Mouse (Mus musculus) intestine, embryonic 15.5 days (tissue): ENCODE measurements at regions not wholly inside any gene's neighbourhood (a gene's known extent, or its start where the extent isn't known, plus 50 kb on each side); places are given as distances from the start of the nearest gene placed in this dataset.
A peak's percentile ranks its signal among the peaks of the same experiment; 100 is the strongest.

ENCODE experiments used
- ATAC-seq: fragments of 200-750 bp; cut with Nextera tagmentation; 2 replicates; pipeline ENCODE4 v1.8.0; 2017; ENCODE audit warnings: moderate TSS enrichment, moderate library complexity
- H3K27ac ChIP-seq: fragments of 300-500 bp; sonication (generic); 2 replicates; pipeline ENCODE4 v1.5.1; 2015; ENCODE audit warnings: mild to moderate bottlenecking, inconsistent platforms
- H3K27me3 ChIP-seq: fragments of 300-500 bp; sonication (generic); replicated peaks from 2 replicates; pipeline ENCODE4 v1.6.1; 2015; ENCODE audit warnings: inconsistent platforms
- H3K36me3 ChIP-seq: fragments of 300-500 bp; sonication (generic); 2 replicates; pipeline ENCODE4 v1.6.1; 2015; ENCODE audit warnings: inconsistent platforms
- H3K4me1 ChIP-seq: fragments of 300-500 bp; sonication (generic); replicated peaks from 2 replicates; pipeline ENCODE4 v1.6.1; 2015; ENCODE audit warnings: inconsistent platforms
- H3K4me2 ChIP-seq: fragments of 300-500 bp; sonication (generic); replicated peaks from 2 replicates; pipeline ENCODE4 v1.6.1; 2015; ENCODE audit warnings: mild to moderate bottlenecking, inconsistent platforms
- H3K4me3 ChIP-seq: fragments of 300-500 bp; sonication (generic); replicated peaks from 2 replicates; pipeline ENCODE4 v1.5.1; 2015; ENCODE audit warnings: inconsistent platforms
- H3K9ac ChIP-seq: fragments of 300-500 bp; sonication (generic); 2 replicates; pipeline ENCODE4 v1.6.1; 2015; ENCODE audit warnings: inconsistent platforms
- H3K9me3 ChIP-seq: fragments of 300-500 bp; sonication (generic); 2 replicates; pipeline ENCODE4 v1.6.1; 2016; ENCODE audit warnings: inconsistent platforms
- WGBS: fragments of 180-500 bp; shearing (Covaris S2); methylation state at CpG from one replicate; pipeline ENCODE4 v1.1.7; 2015; 5-methylcytosine and 5-hydroxymethylcytosine counted together

DNA sequence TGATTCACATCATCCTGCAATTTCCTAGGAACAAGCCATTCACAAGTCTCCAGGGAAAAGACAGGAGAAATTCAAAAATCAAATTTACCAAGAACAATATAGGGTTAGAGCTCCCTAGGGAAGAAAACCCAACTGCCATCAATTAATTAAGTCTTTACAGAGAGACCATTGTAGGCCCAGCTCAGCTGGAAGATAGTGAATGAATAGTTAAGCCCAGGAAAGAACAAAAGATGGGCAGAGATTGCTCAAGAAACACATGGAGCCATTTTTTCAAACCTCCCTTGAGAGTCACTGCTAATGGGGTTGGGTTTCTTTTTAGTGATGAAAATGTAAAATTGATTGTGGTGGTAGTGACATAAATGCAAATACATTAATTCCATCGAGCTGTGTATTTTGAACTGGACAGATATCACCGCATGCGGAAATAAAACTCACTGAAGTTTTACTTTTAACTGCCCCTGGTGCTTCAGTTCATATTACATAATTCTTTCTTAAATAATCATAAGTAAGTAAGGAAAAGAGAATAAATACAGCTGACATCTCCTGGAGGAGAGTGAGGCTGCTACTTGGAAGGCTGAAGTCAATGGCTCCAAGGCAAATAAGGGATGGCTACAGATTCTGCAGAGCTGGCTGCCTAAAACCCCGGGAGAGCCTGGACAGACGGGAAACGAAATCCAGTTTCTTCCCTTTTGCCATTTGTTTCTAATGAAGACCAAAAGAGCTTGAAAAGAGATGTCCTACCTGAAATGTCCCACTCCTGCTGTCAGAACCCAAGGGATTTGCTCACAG, 106.5 kb downstream of the Fzd1 start:
- no peak overlapping the region for H3K9ac ChIP-seq
- no peak overlapping the region for H3K27ac ChIP-seq
- H3K4me1 ChIP-seq, result no peaks in the 10 kb centered on the region
- H3K4me2 ChIP-seq, result no peak overlapping the region
- H3K4me3 ChIP-seq, result no peak overlapping the region
- H3K36me3 ChIP-seq, result no peaks in the 10 kb centered on the region
- no peaks in the 10 kb centered on the region for H3K9me3 ChIP-seq
- no peaks in the 10 kb centered on the region for H3K27me3 ChIP-seq
- ATAC-seq, result no peak
- 74% methylated on average over 6 of the region's 6 CpGs for WGBS

DNA sequence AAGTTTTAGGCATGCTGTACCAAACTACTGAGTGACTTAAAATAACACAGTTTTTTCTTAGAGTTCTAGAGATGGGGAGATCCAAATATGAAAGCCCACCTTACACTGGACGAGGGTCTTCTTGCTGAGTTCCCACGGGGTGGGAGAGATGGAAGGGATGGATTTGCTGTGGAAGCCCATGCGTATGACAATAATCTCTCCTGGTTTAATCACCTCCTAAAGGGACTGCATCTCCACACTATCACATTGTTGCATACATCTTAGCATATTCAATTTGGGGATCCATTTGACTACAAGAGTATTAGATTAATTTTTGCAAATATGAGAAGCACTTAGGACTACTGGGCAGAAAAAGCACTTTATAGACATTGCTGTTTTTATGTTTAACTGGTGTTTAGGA, 107.1 kb downstream of the Fzd1 start:
- ATAC-seq, result no peak
- 71% methylated on average over 3 of the region's 3 CpGs for WGBS
- no peak overlapping the region for H3K4me2 ChIP-seq
- no peaks in the 10 kb centered on the region for H3K9me3 ChIP-seq
- no peaks in the 10 kb centered on the region for H3K36me3 ChIP-seq
- no peak overlapping the region for H3K27ac ChIP-seq
- H3K27me3 ChIP-seq, result no peaks in the 10 kb centered on the region
- H3K9ac ChIP-seq, result no peak overlapping the region
- no peaks in the 10 kb centered on the region for H3K4me1 ChIP-seq
- no peak overlapping the region for H3K4me3 ChIP-seq

- ATAC-seq, result peak; percentile 62
- H3K27me3 ChIP-seq, result no peaks in the 10 kb centered on the region
- no peaks in the 10 kb centered on the region for H3K4me1 ChIP-seq
- no peak overlapping the region for H3K4me3 ChIP-seq
- no peak overlapping the region for H3K9ac ChIP-seq
- H3K9me3 ChIP-seq, result no peaks in the 10 kb centered on the region
- H3K4me2 ChIP-seq, result no peak overlapping the region
- 25% methylated on average over 6 of the region's 6 CpGs for WGBS
- no peak overlapping the region for H3K27ac ChIP-seq
- H3K36me3 ChIP-seq, result no peaks in the 10 kb centered on the region
Measured at GRCm38 (mm10) chr5:4649858-4650556, 107.8 kb downstream of the Fzd1 start.

GRCm38 (mm10) chr5:4641041-4641440, 116.8 kb downstream of the Fzd1 start:
- Histone ChIP-seq H3K4me3 (no peak overlapping the region), H3K27me3 (no peaks in the 10 kb centered on the region), H3K36me3 (no peaks in the 10 kb centered on the region), H3K9me3 (no peaks in the 10 kb centered on the region), H3K4me1 (no peaks in the 10 kb centered on the region), H3K4me2 (no peak overlapping the region), H3K9ac (no peak overlapping the region), H3K27ac (no peak overlapping the region)
- no peak for ATAC-seq

GRCm38 (mm10) chr5:4633763-4634162, 124.1 kb downstream of the Fzd1 start:
- ATAC-seq, result no peak
- no peak overlapping the region for H3K4me2 ChIP-seq
- H3K27me3 ChIP-seq, result no peaks in the 10 kb centered on the region
- H3K4me1 ChIP-seq, result no peaks in the 10 kb centered on the region
- H3K4me3 ChIP-seq, result no peak overlapping the region
- 54% methylated on average over 3 of the region's 3 CpGs for WGBS
- no peak overlapping the region for H3K27ac ChIP-seq
- H3K9ac ChIP-seq, result no peak overlapping the region
- no peaks in the 10 kb centered on the region for H3K36me3 ChIP-seq
- H3K9me3 ChIP-seq, result no peaks in the 10 kb centered on the region

DNA sequence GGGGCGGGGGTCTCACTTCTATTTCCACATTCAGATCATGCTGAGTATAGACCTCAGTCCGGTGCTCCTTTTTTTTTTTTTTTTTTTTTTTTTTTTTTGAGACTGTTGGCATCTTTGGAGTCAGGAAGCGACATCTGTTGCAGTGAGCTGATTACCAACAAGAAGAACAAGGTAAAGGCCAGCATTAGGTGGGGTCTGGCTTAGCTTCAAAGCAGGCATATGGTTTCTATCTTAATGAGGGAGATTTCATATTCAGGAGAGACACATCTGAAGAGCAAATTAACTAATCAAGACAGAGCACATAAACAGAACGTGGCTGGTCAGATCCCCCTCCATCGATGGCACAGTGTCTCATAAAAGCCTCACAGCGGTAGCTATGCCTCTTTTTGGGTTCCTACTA, 132.6 kb downstream of the Fzd1 start:
- 89% methylated on average over 6 of the region's 6 CpGs for WGBS
- H3K27me3 ChIP-seq, result no peaks in the 10 kb centered on the region
- H3K4me1 ChIP-seq, result no peaks in the 10 kb centered on the region
- no peak overlapping the region for H3K4me3 ChIP-seq
- H3K4me2 ChIP-seq, result no peak overlapping the region
- no peaks in the 10 kb centered on the region for H3K9me3 ChIP-seq
- no peaks in the 10 kb centered on the region for H3K36me3 ChIP-seq
- no peak for ATAC-seq
- no peak overlapping the region for H3K27ac ChIP-seq
- H3K9ac ChIP-seq, result no peak overlapping the region

GRCm38 (mm10) chr5:4623625-4624024, 134.2 kb downstream of the Fzd1 start:
- no peaks in the 10 kb centered on the region for H3K27me3 ChIP-seq
- WGBS, result 48% methylated on average over 4 of the region's 4 CpGs
- H3K9me3 ChIP-seq, result no peaks in the 10 kb centered on the region
- no peaks in the 10 kb centered on the region for H3K36me3 ChIP-seq
- no peak overlapping the region for H3K27ac ChIP-seq
- H3K4me2 ChIP-seq, result no peak overlapping the region
- ATAC-seq, result no peak
- no peak overlapping the region for H3K9ac ChIP-seq
- H3K4me3 ChIP-seq, result no peak overlapping the region
- no peaks in the 10 kb centered on the region for H3K4me1 ChIP-seq

GRCm38 (mm10) chr5:4620513-4621210, 137.2 kb downstream of the Fzd1 start:
- Histone ChIP-seq H3K27ac (no peak overlapping the region), H3K4me3 (no peak overlapping the region)
- WGBS, result 51% methylated on average over 4 of the region's 4 CpGs

GRCm38 (mm10) chr5:4615233-4615632, 142.6 kb downstream of the Fzd1 start:
- no peaks in the 10 kb centered on the region for H3K9me3 ChIP-seq
- WGBS, result 80% methylated on average over 2 of the region's 2 CpGs
- no peak overlapping the region for H3K4me2 ChIP-seq
- H3K4me3 ChIP-seq, result no peak overlapping the region
- no peaks in the 10 kb centered on the region for H3K36me3 ChIP-seq
- no peak overlapping the region for H3K9ac ChIP-seq
- H3K27ac ChIP-seq, result no peak overlapping the region
- ATAC-seq, result no peak
- H3K27me3 ChIP-seq, result no peaks in the 10 kb centered on the region
- no peaks in the 10 kb centered on the region for H3K4me1 ChIP-seq

More at GRCm38 (mm10) chr5:4620513-4621210, 137.2 kb downstream of the Fzd1 start:
- no peak for ATAC-seq
- Histone ChIP-seq H3K9ac (no peak overlapping the region), H3K27me3 (no peaks in the 10 kb centered on the region), H3K9me3 (no peaks in the 10 kb centered on the region), H3K4me1 (no peaks in the 10 kb centered on the region), H3K36me3 (no peaks in the 10 kb centered on the region), H3K4me2 (no peak overlapping the region)

DNA sequence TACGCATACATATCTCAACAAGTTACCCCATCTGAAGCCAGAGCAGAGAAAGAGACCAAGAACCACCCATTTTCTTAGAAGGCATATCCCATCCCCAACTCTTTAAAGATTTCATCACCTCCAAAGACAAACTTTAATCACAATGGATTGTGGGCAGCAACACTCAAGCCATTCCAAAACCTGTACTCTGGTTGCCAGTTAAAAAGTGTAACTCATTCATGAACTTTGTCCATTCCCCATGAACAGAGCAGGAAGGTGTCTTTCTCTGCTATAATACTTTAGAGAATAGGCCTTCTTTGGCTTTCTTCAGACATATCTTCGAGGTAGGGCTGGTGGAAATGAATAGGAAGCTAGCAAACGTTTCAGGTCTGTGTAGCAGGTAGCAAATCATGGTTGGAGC, 160.4 kb downstream of the Fzd1 start:
- Histone ChIP-seq H3K27ac (no peak overlapping the region), H3K9ac (no peak overlapping the region), H3K4me3 (no peak overlapping the region), H3K36me3 (no peaks in the 10 kb centered on the region), H3K4me2 (no peak overlapping the region), H3K27me3 (no peaks in the 10 kb centered on the region), H3K9me3 (no peaks in the 10 kb centered on the region), H3K4me1 (no peaks in the 10 kb centered on the region)
- 80% methylated on average over 3 of the region's 3 CpGs for WGBS
- ATAC-seq, result no peak

- ATAC-seq, result no peak
- Histone ChIP-seq H3K9ac (no peak overlapping the region), H3K36me3 (no peaks in the 10 kb centered on the region), H3K27me3 (no peaks in the 10 kb centered on the region), H3K4me1 (no peaks in the 10 kb centered on the region), H3K9me3 (no peaks in the 10 kb centered on the region), H3K4me3 (no peak overlapping the region), H3K27ac (no peak overlapping the region), H3K4me2 (no peak overlapping the region)
- WGBS, result 69% methylated on average over 2 of the region's 2 CpGs
Measured at GRCm38 (mm10) chr5:4595010-4595409, 162.8 kb downstream of the Fzd1 start.

DNA sequence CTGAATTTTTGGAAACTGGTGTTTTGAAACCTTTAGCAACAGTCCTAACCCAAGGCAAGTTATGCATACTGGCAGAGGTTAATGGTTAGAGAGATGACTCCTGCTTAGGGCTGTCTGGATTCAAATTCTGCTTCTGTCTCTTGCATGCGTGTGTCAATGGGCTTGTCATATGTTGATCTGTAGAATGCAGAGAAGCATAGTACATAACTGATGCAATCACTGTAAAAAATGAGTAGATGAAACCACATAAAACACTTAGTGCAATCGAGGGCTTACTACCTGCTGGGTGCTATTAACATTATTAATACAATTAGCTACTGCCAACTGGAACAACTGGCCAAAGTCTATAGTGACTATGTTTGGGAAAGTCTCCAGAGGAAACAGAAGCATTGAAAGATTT, 163.3 kb downstream of the Fzd1 start:
- Histone ChIP-seq H3K27ac (no peak overlapping the region), H3K36me3 (no peaks in the 10 kb centered on the region), H3K4me3 (no peak overlapping the region), H3K4me1 (no peaks in the 10 kb centered on the region), H3K27me3 (no peaks in the 10 kb centered on the region), H3K9me3 (no peaks in the 10 kb centered on the region), H3K4me2 (no peak overlapping the region), H3K9ac (no peak overlapping the region)
- ATAC-seq, result no peak
- 78% methylated on average over 2 of the region's 2 CpGs for WGBS
